24 mouse cellular contexts compared by ENCODE assay signal in the genomic region with DNA sequence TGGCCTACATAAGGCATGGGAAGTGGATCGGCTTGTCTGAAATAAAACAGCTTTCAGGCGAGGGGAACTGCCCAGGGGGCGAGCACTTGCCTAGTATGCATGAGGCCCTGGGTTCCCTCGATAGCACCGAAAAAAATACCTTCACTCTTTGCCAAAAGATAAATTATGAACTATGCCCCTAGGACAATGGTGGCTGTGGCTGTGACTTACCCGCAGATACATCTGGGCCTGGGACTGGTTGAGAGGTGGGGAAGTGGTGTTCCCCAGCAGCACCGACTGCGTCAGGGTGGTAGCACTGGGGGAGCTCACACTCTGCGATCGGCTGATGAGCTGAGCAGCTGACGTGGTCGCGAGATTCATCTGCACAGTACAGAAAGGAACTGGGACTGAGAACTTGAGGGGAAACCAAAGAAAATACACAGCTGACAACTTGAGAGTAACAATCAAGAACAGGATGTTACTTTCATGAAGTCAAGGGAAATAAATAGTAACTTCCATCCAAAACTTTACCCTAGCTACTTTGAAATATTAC. TPM values are rescaled to one million over a fixed set of nuclear protein-coding genes. Genes with fewer than 3 reads are reported as not detected.
DNase-seq lines count a peak whose midpoint lies in the region; TF ChIP-seq lines count a peak whose summit lies in the region.
"Had no signal": no experiment of that assay in that cellular context is flagged by ENCODE, and none has a peak within 500 bp of the region (broad histone marks: within the 10 kb centered on the region; RNA-seq: fewer than 3 reads in every experiment).

No protein-coding gene starts in this region.

- WGBS in heart, adult 2 months: 73% methylated on average over 13 of the region's 13 CpGs

- H3K27ac ChIP-seq in heart, adult 2 months: no peak overlapping the region
- H3K27ac ChIP-seq in layer of hippocampus, adult 2 months: peak overlapping the region; percentile 53
- H3K27ac ChIP-seq: embryonic facial prominence, embryonic 12.5 days; forebrain, embryonic 15.5 days; hindbrain, embryonic 13.5 days; hindbrain, postnatal 0 days had no signal

- H3K27me3 ChIP-seq in heart, adult 2 months (ENCODE audit: control insufficient read depth, insufficient read depth, low read length): no peaks in the 10 kb centered on the region
- H3K27me3 ChIP-seq: embryonic facial prominence, embryonic 12.5 days; forebrain, embryonic 15.5 days; heart, embryonic 12.5 days; hindbrain, embryonic 13.5 days had no signal

- DNase-seq in heart, adult 11 months: peak; percentile 91
- DNase-seq in heart, adult 2 months: no peak
- DNase-seq in layer of hippocampus, adult 2 months (ENCODE audit: low spot score in 2 of 2): no peak
- no peak for DNase-seq in layer of hippocampus, postnatal 36 days
- peak; percentile 5 for DNase-seq in R1 (ENCODE audit: low read depth, low spot score)
- no peak for DNase-seq in gastrocnemius, postnatal 10 days
- DNase-seq in embryo, embryonic 9.5 days (ENCODE audit: extremely low spot score): no peak
- DNase-seq: adrenal gland, adult 8-10 months; adrenal gland, postnatal 36 days; B cell, adult 2 months; cerebellum, adult 2 months; cerebellum, postnatal 10 days; embryo, embryonic 11 days; gastrocnemius, postnatal 14 days; heart, postnatal 14 days; kidney, adult 11 months had no signal

- no peak for TF ChIP-seq CTCF in heart, adult 2 months (IDR thresholded peaks at IDR 0.05)
- no peak for TF ChIP-seq CTCF in layer of hippocampus, adult 2 months (conservative IDR thresholded peaks at IDR 0.05)

- intact Hi-C loops in heart, adult 2 months (cut with DNase I): no loop called here

- H3K79me2 ChIP-seq in heart, adult 2 months (replicated peaks; ENCODE audit: control insufficient read depth, insufficient read depth, low read length): no peaks in the 10 kb centered on the region

- no peak overlapping the region for H3K4me3 ChIP-seq in heart, adult 2 months
- no peak overlapping the region for H3K4me3 ChIP-seq in layer of hippocampus, adult 2 months
- H3K4me3 ChIP-seq: embryonic facial prominence, embryonic 12.5 days; forebrain, embryonic 15.5 days; heart, embryonic 12.5 days; hindbrain, embryonic 13.5 days had no signal

- TF ChIP-seq POLR2A in heart, adult 2 months (IDR thresholded peaks at IDR 0.05; ENCODE audit: insufficient read depth, low read depth, low read length): no peak

- H3K9ac ChIP-seq in heart, adult 2 months (ENCODE audit: low read depth, low read length): no peak overlapping the region
- H3K9ac ChIP-seq: embryonic facial prominence, embryonic 12.5 days; forebrain, embryonic 15.5 days; heart, embryonic 12.5 days; hindbrain, embryonic 13.5 days had no signal

- H3K4me1 ChIP-seq in heart, adult 2 months (ENCODE audit: control insufficient read depth, insufficient read depth, low read length): no peaks in the 10 kb centered on the region; the same call in none of the 2 replicates

- no peaks in the 10 kb centered on the region for H3K36me3 ChIP-seq in heart, adult 2 months (ENCODE audit: control insufficient read depth, insufficient read depth, low read length)

- TF ChIP-seq EP300 in heart, adult 2 months (IDR thresholded peaks at IDR 0.05; ENCODE audit: insufficient read depth, low read depth, low read length): no peak

RNA-seq across cellular contexts. Expression of gene Phc1, which starts 7.2 kb away (rescaled TPM):
- total RNA-seq in heart, adult 2 months (2021): 10 to 100 TPM; 17.3 to 22.2 TPM
- polyA plus RNA-seq in heart, adult 2 months (2012; rRNA removed): 11.9 and 13.4 TPM in 2 replicates
- 10 to 100 TPM; 63.7 to 71.1 TPM for total RNA-seq in layer of hippocampus, adult 2 months (2021)
- 10 to 100 TPM; 63.2 to 63.8 TPM for total RNA-seq in layer of hippocampus, postnatal 36 days (2021)
- total RNA-seq in gastrocnemius, postnatal 10 days (2021): 10 to 100 TPM; 13.1 to 13.8 TPM

RNA-seq across cellular contexts. Expression of gene M6pr, which starts 24.6 kb away (rescaled TPM):
- total RNA-seq in heart, adult 2 months (2021): 10 to 100 TPM; 39.8 to 43.2 TPM
- 27.6 and 49.3 TPM in 2 replicates for polyA plus RNA-seq in heart, adult 2 months (2012; rRNA removed)
- total RNA-seq in layer of hippocampus, adult 2 months (2021): 10 to 100 TPM; 75.9 to 78.9 TPM
- total RNA-seq in layer of hippocampus, postnatal 36 days (2021): 10 to 100 TPM; 72.5 to 75.3 TPM
- 10 to 100 TPM; 32.1 to 35.6 TPM for total RNA-seq in gastrocnemius, postnatal 10 days (2021)

RNA-seq across cellular contexts. Expression of gene Klrg1, which starts 50.5 kb away (rescaled TPM):
- total RNA-seq in heart, adult 2 months (2021): not detected
- 0.31 TPM in 1 of 2 replicates, not detected in the other for polyA plus RNA-seq in heart, adult 2 months (2012; rRNA removed)
- total RNA-seq in layer of hippocampus, adult 2 months (2021): under 1 TPM; 0.33 to 0.91 TPM
- total RNA-seq in layer of hippocampus, postnatal 36 days (2021): under 1 TPM; 0.35 to 0.40 TPM
- not detected for total RNA-seq in gastrocnemius, postnatal 10 days (2021)
- total RNA-seq: gastrocnemius, postnatal 14 days; heart, postnatal 14 days; hematopoietic stem cell, adult 5-6 weeks had no signal
- polyA plus RNA-seq: forebrain, embryonic 11.5 days; heart, embryonic 12.5 days; intestine, embryonic 14.5 days had no signal

Comparison
In these comparisons a context has a peak if more than half of its experiments do, and no peak if none do; other contexts are left out.
1. DNase-seq: peak in heart, adult 11 months (single experiment) and R1 (single experiment); none in heart, adult 2 months (0 of 2), layer of hippocampus, adult 2 months (0 of 2), layer of hippocampus, postnatal 36 days (0 of 2), gastrocnemius, postnatal 10 days (single experiment) and embryo, embryonic 9.5 days (single experiment).